Mouse (Mus musculus) layer of hippocampus, postnatal 14 days (tissue): ENCODE results near the gene Aspscr1. TPM values are rescaled to one million over a fixed set of nuclear protein-coding genes. Genes with fewer than 3 reads are reported as not detected.

ENCODE experiments used
- DNase-seq, 2 experiments: peaks; one replicate each; pipeline ENCODE4 v3.0.0; 2021 to 2022; ENCODE audit warnings: low spot score in 2 of 2, mixed read lengths in 1 of 2
- microRNA-seq, 2 experiments: library from miRNA; unstranded; fragments of <30 nt; microRNA quantifications; one replicate each; pipeline ENCODE4 v1.2.0; 2021
- total RNA-seq, 2 experiments: library from RNA; stranded (reverse); gene quantifications; 2 replicates each; pipeline ENCODE4 v1.2.3; 2021

Gene Aspscr1
- total RNA-seq, 2 experiments from 2014 or later = 54.2 to 58.9 TPM

- no peak for DNase-seq
Observed at GRCm38 (mm10) chr11:120731395-120731794, 58.6 kb downstream of the Aspscr1 start.

- DNase-seq = no peak
Observed at GRCm38 (mm10) chr11:120731858-120732680, 59.3 kb downstream of the Aspscr1 start, which contains the start of gene Cbr2. Cbr2 (minus strand) TSS chr11:120732114.

GRCm38 (mm10) chr11:120733521-120733920 lies 60.7 kb downstream of the Aspscr1 start:
- no peak for DNase-seq

- DNase-seq = no peak
Observed at GRCm38 (mm10) chr11:120736424-120736823, 63.7 kb downstream of the Aspscr1 start.

GRCm38 (mm10) chr11:120740981-120741380 lies 68.2 kb downstream of the Aspscr1 start:
- DNase-seq = no peak

- DNase-seq = no peak
Observed at GRCm38 (mm10) chr11:120744121-120744701, 71.4 kb downstream of the Aspscr1 start.

- no peak for DNase-seq
Observed at GRCm38 (mm10) chr11:120747974-120748373, 75.2 kb downstream of the Aspscr1 start.

- peak in 1 of 2 experiments; percentile 24 for DNase-seq
Observed at GRCm38 (mm10) chr11:120749430-120749829, 76.7 kb downstream of the Aspscr1 start.

- no peak for DNase-seq
Observed at GRCm38 (mm10) chr11:120751606-120752005, 78.8 kb downstream of the Aspscr1 start.

Small RNA genes lying within 50 kb of the gene (microRNA-seq; reads per million reads assigned to microRNA genes)
- 0.23 to 0.85 reads per million in 2 experiments for gene Mir6936

Other genes starting within 250 kb of the Aspscr1 start
- 10 to 100 TPM; 64.4 to 65.6 TPM for gene Nploc4, start 235.3 kb upstream of the Aspscr1 start, total RNA-seq
- 1 to 10 TPM in 1 of 2 experiments, not detected in 1; 1.4 TPM for gene Tspan10, start 230.3 kb upstream of the Aspscr1 start, total RNA-seq
- gene Pde6g, start 219.5 kb upstream of the Aspscr1 start, total RNA-seq = under 1 TPM in 1 of 2 experiments, not detected in 1; 0.43 TPM
- 10 to 100 TPM; 14.5 to 15.9 TPM for gene Oxld1, start 214.9 kb upstream of the Aspscr1 start, total RNA-seq
- gene Ccdc137, start 214.9 kb upstream of the Aspscr1 start, total RNA-seq = 10 to 100 TPM; 22.5 to 22.7 TPM
- gene Arl16, start 205.4 kb upstream of the Aspscr1 start, total RNA-seq = 10 to 100 TPM; 56.7 to 61.6 TPM
- gene Mrpl12, start 188.4 kb upstream of the Aspscr1 start, total RNA-seq = 10 to 100 TPM; 71.3 to 73.5 TPM
- 10 to 100 TPM; 25.6 to 27.2 TPM for gene Slc25a10, start 181.1 kb upstream of the Aspscr1 start, total RNA-seq
- gene Gcgr, start 142.3 kb upstream of the Aspscr1 start, total RNA-seq = under 1 TPM; 0.28 to 0.36 TPM
- 10 to 100 TPM; 86.1 to 89.0 TPM for gene Mcrip1, start 123.2 kb upstream of the Aspscr1 start, total RNA-seq
- not detected for gene Ppp1r27, start 121.8 kb upstream of the Aspscr1 start, total RNA-seq
- 100 to 1,000 TPM; 142 to 157 TPM for gene P4hb, start 99.7 kb upstream of the Aspscr1 start, total RNA-seq
- 100 to 1,000 TPM; 366 to 384 TPM for gene Arhgdia, start 91.3 kb upstream of the Aspscr1 start, total RNA-seq
- gene Alyref, start 74.6 kb upstream of the Aspscr1 start, total RNA-seq = 10 to 100 TPM; 69.3 to 77.0 TPM
- 10 to 100 TPM; 88.0 to 96.5 TPM for gene Anapc11, start 74.6 kb upstream of the Aspscr1 start, total RNA-seq
- gene Npb, start 64.5 kb upstream of the Aspscr1 start, total RNA-seq = 1 to 10 TPM; 2.3 to 2.7 TPM
- gene Pcyt2, start 55.0 kb upstream of the Aspscr1 start, total RNA-seq = 100 to 1,000 TPM; 150 TPM
- gene Sirt7, start 47.7 kb upstream of the Aspscr1 start, total RNA-seq = 10 to 100 TPM; 35.0 to 35.4 TPM
- gene Mafg, start 39.4 kb upstream of the Aspscr1 start, total RNA-seq = 10 to 100 TPM; 85.5 to 89.8 TPM
- 1 to 10 TPM; 4.7 to 5.1 TPM for gene Pycr1, start 29.2 kb upstream of the Aspscr1 start, total RNA-seq
- gene Myadml2, start 24.8 kb upstream of the Aspscr1 start, total RNA-seq = 1 to 10 TPM; 3.0 to 3.5 TPM
- gene Notum, start 11.8 kb upstream of the Aspscr1 start, total RNA-seq = 10 to 100 TPM in 1 of 2 experiments, 1 to 10 TPM in 1; 7.9 to 10.2 TPM
- gene Cenpx, start 40.8 kb downstream of the Aspscr1 start, total RNA-seq = 10 to 100 TPM; 26.8 to 28.9 TPM
- 10 to 100 TPM; 56.0 to 58.2 TPM for gene Lrrc45, start 41.0 kb downstream of the Aspscr1 start, total RNA-seq
- 10 to 100 TPM; 83.9 to 98.6 TPM for gene Rac3, start 48.5 kb downstream of the Aspscr1 start, total RNA-seq
- 10 to 100 TPM; 10.4 to 12.0 TPM for gene Dcxr, start 54.3 kb downstream of the Aspscr1 start, total RNA-seq
- gene Cbr2, start 59.1 kb downstream of the Aspscr1 start, total RNA-seq = 1 to 10 TPM; 2.1 to 2.2 TPM
- 10 to 100 TPM; 16.1 to 21.9 TPM for gene Hmga1b, start 89.8 kb downstream of the Aspscr1 start, total RNA-seq
- 10 to 100 TPM; 79.0 to 81.2 TPM for gene Rfng, start 111.2 kb downstream of the Aspscr1 start, total RNA-seq
- gene Gps1, start 111.3 kb downstream of the Aspscr1 start, total RNA-seq = 100 to 1,000 TPM; 137 to 138 TPM
- gene Dus1l, start 123.4 kb downstream of the Aspscr1 start, total RNA-seq = 10 to 100 TPM; 40.1 to 45.5 TPM
- gene Fasn, start 151.6 kb downstream of the Aspscr1 start, total RNA-seq = 100 to 1,000 TPM; 223 to 257 TPM